ENCODE assay signal across 8 mouse cellular contexts in genomic region chr13:20091604-20091926, GRCm38 (mm10). TPM values are rescaled to one million over a fixed set of nuclear protein-coding genes. Genes with fewer than 3 reads are reported as not detected.
DNase-seq lines count a peak whose midpoint lies in the region; ATAC-seq and TF ChIP-seq lines count a peak whose summit lies in the region.

No protein-coding gene starts in this region.

- under 1% methylated on average over 10 of the region's 10 CpGs for WGBS in lung, postnatal 0 days
- WGBS in forebrain, embryonic 13.5 days, result 2% methylated on average over 10 of the region's 10 CpGs
- WGBS in limb, embryonic 12.5 days, result 2% methylated on average over 10 of the region's 10 CpGs
- WGBS in small intestine, adult 2 months, result 1% methylated on average over 10 of the region's 10 CpGs

- H3K4me3 ChIP-seq in lung, postnatal 0 days (ENCODE audit: low read depth, low read length), result peak overlapping the region; percentile 94
- H3K4me3 ChIP-seq in forebrain, embryonic 13.5 days, result peak overlapping the region; percentile 77
- H3K4me3 ChIP-seq in limb, embryonic 12.5 days (replicated peaks), result peak overlapping the region; percentile 78
- peak overlapping the region; percentile 87 for H3K4me3 ChIP-seq in small intestine, adult 2 months (ENCODE audit: low read depth, low read length)

- peaks cover 21% of the 10 kb centered on the region for H3K4me1 ChIP-seq in lung, postnatal 0 days (ENCODE audit: insufficient read depth, low read depth, low read length)
- H3K4me1 ChIP-seq in forebrain, embryonic 13.5 days, result peaks cover 3% of the 10 kb centered on the region; the same call in 1 of the 2 replicates
- H3K4me1 ChIP-seq in limb, embryonic 12.5 days (replicated peaks), result no peaks in the 10 kb centered on the region
- H3K4me1 ChIP-seq in small intestine, adult 2 months (ENCODE audit: control insufficient read depth, insufficient read depth, insufficient read length, low read length), result peaks cover 8% of the 10 kb centered on the region

- H3K27ac ChIP-seq in lung, postnatal 0 days (ENCODE audit: low read length), result peak overlapping the region; percentile 94
- H3K27ac ChIP-seq in forebrain, embryonic 13.5 days, result no peak overlapping the region; the same call in 1 of the 2 replicates
- H3K27ac ChIP-seq in limb, embryonic 12.5 days, result no peak overlapping the region
- peak overlapping the region; percentile 51 for H3K27ac ChIP-seq in small intestine, adult 2 months (ENCODE audit: insufficient read depth, low read depth, low read length)

- TF ChIP-seq EP300 in lung, postnatal 0 days (IDR thresholded peaks at IDR 0.05), result no peak

- intact Hi-C loops in gastrocnemius, postnatal 14 days (cut with DNase I; ENCODE audit: low total_unique reads), result no loop called here

- H3K9ac ChIP-seq in lung, postnatal 0 days (replicated peaks; ENCODE audit: low read depth), result peak overlapping the region; percentile 84
- H3K9ac ChIP-seq in forebrain, embryonic 13.5 days, result peak overlapping the region; percentile 76
- H3K9ac ChIP-seq in limb, embryonic 12.5 days (replicated peaks), result peak overlapping the region; percentile 73; the same call in 1 of the 2 replicates

- H3K36me3 ChIP-seq in lung, postnatal 0 days (ENCODE audit: insufficient read depth, low read length), result no peaks in the 10 kb centered on the region
- H3K36me3 ChIP-seq in forebrain, embryonic 13.5 days (ENCODE audit: poor library complexity, severe bottlenecking), result no peaks in the 10 kb centered on the region
- no peaks in the 10 kb centered on the region for H3K36me3 ChIP-seq in limb, embryonic 12.5 days
- no peaks in the 10 kb centered on the region for H3K36me3 ChIP-seq in small intestine, adult 2 months (ENCODE audit: control insufficient read depth, insufficient read depth, low read length)

- peak; percentile 11 for ATAC-seq in lung, postnatal 0 days
- no peak; the same call in 1 of the 2 replicates for ATAC-seq in forebrain, embryonic 13.5 days
- no peak for ATAC-seq in limb, embryonic 12.5 days (ENCODE audit: insufficient number of reproducible peaks, insufficient read depth, low FRiP score, low TSS enrichment, low read depth)

- TF ChIP-seq POLR2A in small intestine, adult 2 months (IDR thresholded peaks at IDR 0.05; ENCODE audit: low read depth, low read length), result no peak

- peak overlapping the region; percentile 89 for H3K4me2 ChIP-seq in lung, postnatal 0 days (replicated peaks; ENCODE audit: low read depth, low read length)
- peak overlapping the region; percentile 97 for H3K4me2 ChIP-seq in forebrain, embryonic 13.5 days
- peak overlapping the region; percentile 95 for H3K4me2 ChIP-seq in limb, embryonic 12.5 days

- DNase-seq in lung, postnatal 0 days (ENCODE audit: low spot score), result peak; percentile 55
- no peak for DNase-seq in lung, adult 18-20 months
- no peak for DNase-seq in frontal cortex, postnatal 25 days (ENCODE audit: low spot score in 2 of 2)
- no peak for DNase-seq in gastrocnemius, postnatal 14 days
- DNase-seq in adrenal gland, postnatal 10 days, result no peak

- no peaks in the 10 kb centered on the region for H3K9me3 ChIP-seq in lung, postnatal 0 days (ENCODE audit: low read length)
- H3K9me3 ChIP-seq in forebrain, embryonic 13.5 days (replicated peaks), result no peaks in the 10 kb centered on the region
- peaks cover 6% of the 10 kb centered on the region; the same call in 1 of the 2 replicates for H3K9me3 ChIP-seq in limb, embryonic 12.5 days

- TF ChIP-seq CTCF in lung, postnatal 0 days (IDR thresholded peaks at IDR 0.05), result no peak
- TF ChIP-seq CTCF in small intestine, adult 2 months (IDR thresholded peaks at IDR 0.05; ENCODE audit: extremely low read depth, insufficient read length, insufficient replicate concordance, low read depth, low read length), result no peak

- H3K27me3 ChIP-seq in lung, postnatal 0 days (replicated peaks; ENCODE audit: insufficient read depth, low read length), result no peaks in the 10 kb centered on the region
- peaks cover 47% of the 10 kb centered on the region for H3K27me3 ChIP-seq in forebrain, embryonic 13.5 days
- H3K27me3 ChIP-seq in limb, embryonic 12.5 days, result peaks cover 27% of the 10 kb centered on the region
- H3K27me3 ChIP-seq in small intestine, adult 2 months (ENCODE audit: control insufficient read depth, insufficient read depth, low read length), result no peaks in the 10 kb centered on the region

RNA-seq across cellular contexts. Expression of gene Elmo1, which starts 1.2 kb away (rescaled TPM):
- polyA plus RNA-seq in lung, postnatal 0 days (2015; fragmentation: Nextera tagmentation; extraction: Ambion mirVana), result 20.8 and 21.9 TPM in 2 replicates
- 24.0 and 24.3 TPM in 2 replicates for polyA plus RNA-seq in forebrain, embryonic 13.5 days (2015; fragmentation: Nextera tagmentation; extraction: Ambion mirVana)
- 8.0 and 8.3 TPM in 2 replicates for polyA plus RNA-seq in limb, embryonic 12.5 days (2016; fragmentation: Nextera tagmentation; extraction: Ambion mirVana)
- 10.7 and 23.8 TPM in 2 replicates for polyA plus RNA-seq in small intestine, adult 2 months (2012; rRNA removed)
- total RNA-seq in gastrocnemius, postnatal 14 days (2021), result 10 to 100 TPM; 11.4 to 12.3 TPM
- total RNA-seq in adrenal gland, postnatal 10 days (2021), result 10 to 100 TPM; 17.9 to 24.9 TPM

Comparison
In these comparisons a context has a peak if more than half of its experiments do, and no peak if none do; other contexts are left out.
1. H3K27ac ChIP-seq: peak in lung, postnatal 0 days (single experiment) and small intestine, adult 2 months (single experiment); none in forebrain, embryonic 13.5 days (single experiment) and limb, embryonic 12.5 days (single experiment).
2. Peak in every context shown above with its lines, with median percentiles within 50 percentile points of each other: H3K4me2 ChIP-seq, H3K4me3 ChIP-seq and H3K9ac ChIP-seq.